8 mouse cellular contexts compared by ENCODE assay signal in the genomic region with DNA sequence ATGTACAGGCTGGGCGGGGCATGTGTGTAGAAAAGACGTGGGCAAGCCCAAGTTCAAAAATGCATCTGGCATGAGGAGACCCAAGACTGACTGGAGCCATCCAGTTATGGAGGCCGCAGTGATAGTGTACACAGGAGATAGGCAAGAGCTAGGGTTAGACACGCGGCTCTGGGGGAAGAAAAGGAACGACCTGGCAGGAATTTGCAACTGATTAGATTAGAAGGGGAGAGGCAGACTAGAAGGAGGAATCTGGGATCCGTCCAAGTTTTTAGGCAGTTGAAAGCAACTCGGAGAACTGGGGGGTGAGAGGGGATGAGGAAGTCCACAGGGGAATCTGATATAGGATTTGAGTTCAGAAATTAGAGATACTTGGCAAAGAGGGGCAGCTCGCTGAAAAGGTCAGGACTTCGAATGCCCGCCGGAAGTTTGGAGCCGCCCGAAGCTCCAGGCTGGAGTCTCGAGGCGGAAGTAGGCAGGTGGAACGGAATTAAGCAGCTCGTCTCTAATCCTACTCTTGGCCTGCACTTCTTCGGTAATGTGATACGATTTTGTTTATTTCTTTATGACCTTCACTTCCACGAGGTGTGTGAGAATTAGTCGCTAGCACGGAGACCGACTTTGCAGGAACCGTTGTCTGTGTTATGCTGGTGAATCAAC. TPM values are rescaled to one million over a fixed set of nuclear protein-coding genes. Genes with fewer than 3 reads are reported as not detected.
A peak's percentile ranks its signal among the peaks of the same experiment; 100 is the strongest.
DNase-seq lines count a peak whose midpoint lies in the region; ATAC-seq lines count a peak whose summit lies in the region.

No protein-coding gene starts in this region.

- no peak overlapping the region for H3K9ac ChIP-seq in limb, embryonic 13.5 days
- H3K9ac ChIP-seq in heart, embryonic 16.5 days (ENCODE audit: low read length) = peak overlapping the region; percentile 66
- no peak overlapping the region for H3K9ac ChIP-seq in liver, embryonic 12.5 days
- H3K9ac ChIP-seq in hindbrain, embryonic 14.5 days = no peak overlapping the region

- no peak for ATAC-seq in limb, embryonic 13.5 days (ENCODE audit: low FRiP score, low read depth)
- ATAC-seq in heart, embryonic 16.5 days (replicated peaks; ENCODE audit: extremely low read depth, insufficient read depth, low FRiP score) = no peak
- no peak for ATAC-seq in liver, embryonic 12.5 days
- ATAC-seq in hindbrain, embryonic 14.5 days (ENCODE audit: low FRiP score) = no peak

- H3K4me2 ChIP-seq in limb, embryonic 13.5 days (replicated peaks) = peak overlapping the region; percentile 16; the same call in 1 of the 2 replicates
- H3K4me2 ChIP-seq in heart, embryonic 16.5 days (ENCODE audit: low read depth, low read length) = peak overlapping the region; percentile 73
- peak overlapping the region; percentile 15 for H3K4me2 ChIP-seq in liver, embryonic 12.5 days
- no peak overlapping the region for H3K4me2 ChIP-seq in hindbrain, embryonic 14.5 days (replicated peaks)

- no peaks in the 10 kb centered on the region for H3K9me3 ChIP-seq in limb, embryonic 13.5 days
- no peaks in the 10 kb centered on the region for H3K9me3 ChIP-seq in limb, embryonic 10.5 days (replicated peaks)
- H3K9me3 ChIP-seq in heart, embryonic 16.5 days (replicated peaks; ENCODE audit: control insufficient read depth, low read length) = no peaks in the 10 kb centered on the region
- no peaks in the 10 kb centered on the region for H3K9me3 ChIP-seq in liver, embryonic 12.5 days (replicated peaks)
- H3K9me3 ChIP-seq in hindbrain, embryonic 14.5 days (ENCODE audit: control insufficient read depth, low read length) = no peaks in the 10 kb centered on the region

- no peak overlapping the region for H3K27ac ChIP-seq in limb, embryonic 13.5 days
- H3K27ac ChIP-seq in limb, embryonic 10.5 days = no peak overlapping the region
- peak overlapping the region; percentile 76 for H3K27ac ChIP-seq in heart, embryonic 16.5 days (ENCODE audit: low read length)
- no peak overlapping the region for H3K27ac ChIP-seq in liver, embryonic 12.5 days
- no peak overlapping the region for H3K27ac ChIP-seq in hindbrain, embryonic 14.5 days

- H3K27me3 ChIP-seq in limb, embryonic 13.5 days = no peaks in the 10 kb centered on the region
- H3K27me3 ChIP-seq in limb, embryonic 10.5 days (ENCODE audit: low read depth, poor library complexity, severe bottlenecking) = no peaks in the 10 kb centered on the region
- no peaks in the 10 kb centered on the region for H3K27me3 ChIP-seq in heart, embryonic 16.5 days (ENCODE audit: control insufficient read depth, insufficient read depth, low read length)
- H3K27me3 ChIP-seq in liver, embryonic 12.5 days (replicated peaks) = peaks cover 16% of the 10 kb centered on the region
- H3K27me3 ChIP-seq in hindbrain, embryonic 14.5 days (ENCODE audit: control insufficient read depth, insufficient read depth, low read length) = no peaks in the 10 kb centered on the region

- intact Hi-C loops in gastrocnemius, postnatal 36 days (cut with DNase I) = no loop called here
- intact Hi-C loops in left cerebral cortex, postnatal 10 days (cut with DNase I) = no loop called here

- H3K36me3 ChIP-seq in limb, embryonic 13.5 days = no peaks in the 10 kb centered on the region
- H3K36me3 ChIP-seq in limb, embryonic 10.5 days = no peaks in the 10 kb centered on the region
- no peaks in the 10 kb centered on the region for H3K36me3 ChIP-seq in heart, embryonic 16.5 days (ENCODE audit: control insufficient read depth, insufficient read depth)
- no peaks in the 10 kb centered on the region for H3K36me3 ChIP-seq in liver, embryonic 12.5 days
- H3K36me3 ChIP-seq in hindbrain, embryonic 14.5 days (replicated peaks; ENCODE audit: control insufficient read depth, insufficient read depth) = no peaks in the 10 kb centered on the region

- 61% methylated on average over 25 of the region's 25 CpGs for WGBS in limb, embryonic 13.5 days
- WGBS in limb, embryonic 10.5 days = 77% methylated on average over 25 of the region's 25 CpGs
- 20% methylated on average over 25 of the region's 25 CpGs for WGBS in heart, embryonic 16.5 days
- 51% methylated on average over 25 of the region's 25 CpGs for WGBS in liver, embryonic 12.5 days (ENCODE audit: insufficient replicate concordance)
- WGBS in hindbrain, embryonic 14.5 days = 79% methylated on average over 25 of the region's 25 CpGs

- no peak for DNase-seq in limb, embryonic 10.5 days (ENCODE audit: low spot score)
- peak; percentile 33 for DNase-seq in testis, postnatal 14 days (ENCODE audit: low spot score)
- DNase-seq in hindbrain, embryonic 14.5 days (ENCODE audit: low spot score) = no peak
- no peak for DNase-seq in gastrocnemius, postnatal 36 days
- no peak for DNase-seq in left cerebral cortex, postnatal 10 days (ENCODE audit: extremely low spot score in 1 of 2, low spot score in 2 of 2)

- H3K4me3 ChIP-seq in limb, embryonic 13.5 days = no peak overlapping the region
- H3K4me3 ChIP-seq in limb, embryonic 10.5 days = no peak overlapping the region
- peak overlapping the region; percentile 43 for H3K4me3 ChIP-seq in heart, embryonic 16.5 days (ENCODE audit: low read length)
- H3K4me3 ChIP-seq in liver, embryonic 12.5 days = no peak overlapping the region
- H3K4me3 ChIP-seq in hindbrain, embryonic 14.5 days (replicated peaks; ENCODE audit: low read length) = no peak overlapping the region

- H3K4me1 ChIP-seq in limb, embryonic 13.5 days = peaks cover 21% of the 10 kb centered on the region
- H3K4me1 ChIP-seq in limb, embryonic 10.5 days = peaks cover 21% of the 10 kb centered on the region
- peaks cover 22% of the 10 kb centered on the region for H3K4me1 ChIP-seq in heart, embryonic 16.5 days (ENCODE audit: control insufficient read depth, insufficient read depth, low read length)
- peaks cover 15% of the 10 kb centered on the region for H3K4me1 ChIP-seq in liver, embryonic 12.5 days
- H3K4me1 ChIP-seq in hindbrain, embryonic 14.5 days (replicated peaks; ENCODE audit: control insufficient read depth, insufficient read depth, low read length) = peaks cover 3% of the 10 kb centered on the region; the same call in 1 of the 2 replicates

RNA-seq across cellular contexts. Expression of a gene that starts 4.0 kb away (rescaled TPM):
- polyA plus RNA-seq in limb, embryonic 13.5 days (2015; fragmentation: Nextera tagmentation; extraction: Ambion mirVana) = 12.0 and 12.2 TPM in 2 replicates
- 9.7 and 11.7 TPM in 2 replicates for polyA plus RNA-seq in limb, embryonic 10.5 days (2016; fragmentation: Nextera tagmentation; extraction: Ambion mirVana)
- 10.1 and 12.1 TPM in 2 replicates for polyA plus RNA-seq in heart, embryonic 16.5 days (2015; fragmentation: Nextera tagmentation; extraction: Ambion mirVana)
- polyA plus RNA-seq in liver, embryonic 12.5 days (2016; fragmentation: Nextera tagmentation; extraction: Ambion mirVana) = 4.7 and 5.0 TPM in 2 replicates
- polyA plus RNA-seq in hindbrain, embryonic 14.5 days (2014; fragmentation: Nextera tagmentation; extraction: Ambion mirVana) = 7.3 and 7.7 TPM in 2 replicates
- 1 to 10 TPM; 5.6 to 6.4 TPM for total RNA-seq in gastrocnemius, postnatal 36 days (2021)
- 10 to 100 TPM; 27.3 to 28.0 TPM for total RNA-seq in left cerebral cortex, postnatal 10 days (2021)
